Mouse (Mus musculus) heart, postnatal 0 days (tissue): ENCODE measurements around the gene Tubb1.

Experiments
- CTCF ChIP-seq: IDR thresholded peaks from 2 replicates; pipeline ENCODE4 v1.5.1; 2016; ENCODE audit warnings: antibody characterized with exemption, control low read depth, low read depth
- EP300 ChIP-seq: IDR thresholded peaks from 2 replicates; pipeline ENCODE4 v1.6.1; 2016; ENCODE audit warnings: antibody characterized with exemption, low read depth

DNA sequence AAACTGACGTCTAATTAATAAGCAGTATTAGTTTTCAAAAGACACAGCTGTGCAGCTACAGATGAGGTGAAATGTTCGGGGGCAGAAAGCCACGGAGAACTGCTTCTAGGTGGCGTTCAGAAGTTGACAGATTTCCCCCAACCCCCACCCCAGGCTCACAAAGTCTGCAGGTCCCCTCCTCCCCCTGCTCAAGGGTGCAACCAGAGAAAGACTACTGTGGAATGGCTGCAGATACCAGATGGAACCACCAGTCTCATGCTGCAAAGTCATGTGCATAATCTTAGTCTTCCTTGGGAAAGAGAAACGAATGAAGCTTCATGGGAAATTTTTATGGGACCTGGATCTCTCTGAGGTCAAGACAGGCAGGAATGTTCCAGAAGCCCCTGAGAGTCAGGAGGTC lies 51.8 kb downstream of the Tubb1 start:
- TF ChIP-seq CTCF = no peak
- TF ChIP-seq EP300 = no peak
